Mouse (Mus musculus) hindbrain, embryonic 14.5 days (tissue): ENCODE data around the gene Ablim1. TPM values are rescaled to one million over a fixed set of nuclear protein-coding genes. Genes with fewer than 3 reads are reported as not detected.

Experiments
- ATAC-seq: fragments of 200-750 bp; cut with Nextera tagmentation; 2 replicates; pipeline ENCODE4 v1.8.0; 2017; ENCODE audit warnings: moderate number of reproducible peaks, mild to moderate bottlenecking, moderate TSS enrichment, moderate library complexity; ENCODE audit not compliant: low FRiP score
- DNase-seq: peaks from one replicate; pipeline ENCODE4 v3.0.0-alpha.2; 2015; ENCODE audit warnings: low spot score
- H3K27ac ChIP-seq: fragments of 300-500 bp; sonication (generic); 2 replicates; pipeline ENCODE4 v1.5.1; 2014; ENCODE audit warnings: mild to moderate bottlenecking, moderate library complexity
- H3K27me3 ChIP-seq: fragments of 300-500 bp; sonication (generic); 2 replicates; pipeline ENCODE4 v1.6.1; 2014; ENCODE audit warnings: mild to moderate bottlenecking, low read length, mixed read lengths; ENCODE audit not compliant: control insufficient read depth, insufficient read depth
- H3K36me3 ChIP-seq: fragments of 300-500 bp; sonication (generic); replicated peaks from 2 replicates; pipeline ENCODE4 v1.6.1; 2014; ENCODE audit not compliant: control insufficient read depth, insufficient read depth
- H3K4me1 ChIP-seq: fragments of 300-500 bp; sonication (generic); replicated peaks from 2 replicates; pipeline ENCODE4 v1.6.1; 2014; ENCODE audit warnings: antibody characterized with exemption, low read length, mixed read lengths; ENCODE audit not compliant: control insufficient read depth, insufficient read depth
- H3K4me2 ChIP-seq: fragments of 300-500 bp; sonication (generic); replicated peaks from 2 replicates; pipeline ENCODE4 v1.6.1; 2014; ENCODE audit warnings: mild to moderate bottlenecking, moderate library complexity
- H3K4me3 ChIP-seq: fragments of 300-500 bp; sonication (generic); replicated peaks from 2 replicates; pipeline ENCODE4 v1.5.1; 2014; ENCODE audit warnings: mild to moderate bottlenecking, low read length
- H3K9ac ChIP-seq: fragments of 300-500 bp; sonication (generic); 2 replicates; pipeline ENCODE4 v1.6.1; 2014
- H3K9me3 ChIP-seq: fragments of 300-500 bp; sonication (generic); 2 replicates; pipeline ENCODE4 v1.6.1; 2016; ENCODE audit warnings: low read length; ENCODE audit not compliant: control insufficient read depth
- WGBS: fragments of 180-500 bp; shearing (Covaris S2); extraction: QIAGEN DNeasy Blood & Tissue Kit; methylation state at CpG from one replicate; pipeline ENCODE4 v1.1.7; 2014; 5-methylcytosine and 5-hydroxymethylcytosine counted together
- polyA plus RNA-seq: library from polyadenylated mRNA; unstranded; fragments of >200 nt; fragmentation: Nextera tagmentation; extraction: Ambion mirVana; gene quantifications from 2 replicates; pipeline ENCODE4 v1.2.1, GENCODE M21; 2014

The Ablim1 gene
- polyA plus RNA-seq, 1 experiment from 2014 or later = 56.6 TPM

DNA sequence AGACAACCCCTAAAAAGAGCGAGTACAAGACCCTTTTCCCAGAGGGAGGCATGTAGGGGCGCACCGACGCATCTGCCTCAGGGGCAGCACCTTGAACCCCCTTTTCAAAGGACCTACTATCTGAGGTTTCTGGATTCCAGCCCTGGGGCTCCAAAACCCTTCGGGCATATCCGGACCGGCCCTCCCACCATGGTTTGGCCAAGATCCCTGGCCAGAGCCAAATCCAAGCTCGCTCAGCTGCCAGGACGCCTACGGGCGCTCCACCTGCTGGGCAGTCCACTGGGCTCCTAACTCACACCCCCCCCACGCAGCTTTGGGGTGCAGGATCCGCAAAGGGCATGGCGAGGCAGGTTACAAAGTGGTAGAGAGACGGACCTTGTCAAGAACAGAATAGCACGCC is 307.4 kb downstream of the Ablim1 start:
- no peaks in the 10 kb centered on the region for H3K9me3 ChIP-seq
- no peak overlapping the region; the same call in 1 of the 2 replicates for H3K27ac ChIP-seq
- WGBS = 60% methylated on average over 16 of the region's 16 CpGs
- H3K36me3 ChIP-seq = no peaks in the 10 kb centered on the region
- H3K9ac ChIP-seq = peak overlapping the region; percentile 52; the same call in 1 of the 2 replicates
- peaks cover 30% of the 10 kb centered on the region for H3K27me3 ChIP-seq
- peak overlapping the region; percentile 41 for H3K4me3 ChIP-seq
- ATAC-seq (no peak), DNase-seq (no peak)
- peak overlapping the region; percentile 89 for H3K4me2 ChIP-seq
- peaks cover 7% of the 10 kb centered on the region for H3K4me1 ChIP-seq

DNA sequence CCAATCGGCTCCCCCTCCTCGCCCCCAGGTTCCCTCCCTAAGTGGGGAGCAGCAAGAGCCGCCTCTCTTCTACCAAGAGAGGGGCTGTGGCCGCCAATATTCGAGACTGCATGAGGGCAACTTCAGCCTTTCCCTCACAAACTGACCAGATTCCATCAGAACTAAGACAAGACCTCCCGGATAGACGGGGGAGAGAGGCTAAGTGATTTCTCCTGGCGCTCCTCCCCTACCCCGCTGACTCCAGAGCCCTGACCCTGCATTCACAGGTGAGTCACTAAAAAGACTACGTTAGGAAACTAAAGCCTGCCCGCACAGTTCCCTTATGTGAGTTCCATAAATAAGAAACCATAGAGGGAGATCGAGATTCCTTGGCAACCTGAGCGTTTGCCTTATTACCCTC is 307.9 kb downstream of the Ablim1 start:
- DNase-seq = no peak
- peak overlapping the region; percentile 52; the same call in 1 of the 2 replicates for H3K9ac ChIP-seq
- peaks cover 7% of the 10 kb centered on the region for H3K4me1 ChIP-seq
- 55% methylated on average over 13 of the region's 13 CpGs for WGBS
- peak overlapping the region; percentile 41 for H3K4me3 ChIP-seq
- no peaks in the 10 kb centered on the region for H3K36me3 ChIP-seq
- H3K9me3 ChIP-seq = no peaks in the 10 kb centered on the region
- peak overlapping the region; percentile 89 for H3K4me2 ChIP-seq
- H3K27ac ChIP-seq = no peak overlapping the region
- ATAC-seq = no peak
- H3K27me3 ChIP-seq = peaks cover 30% of the 10 kb centered on the region

DNA sequence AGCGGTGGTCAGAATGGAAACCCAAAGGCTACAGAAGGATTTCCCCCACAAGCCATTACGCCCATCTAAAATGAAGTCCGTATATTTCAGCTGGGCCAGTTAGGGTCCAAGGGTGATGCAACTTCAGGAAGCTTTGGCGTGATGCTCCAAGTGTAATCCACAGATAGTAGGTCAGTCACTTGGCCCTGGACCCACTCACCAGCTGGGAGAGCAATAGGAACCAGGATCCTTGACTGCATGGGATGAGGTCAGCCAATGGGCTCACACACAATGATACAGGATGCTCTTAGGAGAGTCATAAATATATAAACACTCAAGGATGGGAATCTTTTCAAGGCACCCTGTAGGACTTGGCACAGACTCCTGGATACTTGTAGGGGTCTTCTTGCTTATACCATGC is 309.7 kb downstream of the Ablim1 start:
- DNase-seq (no peak), ATAC-seq (no peak)
- Histone ChIP-seq H3K4me1 (peaks cover 7% of the 10 kb centered on the region), H3K4me2 (no peak overlapping the region), H3K4me3 (no peak overlapping the region), H3K9me3 (no peaks in the 10 kb centered on the region), H3K9ac (no peak overlapping the region), H3K27me3 (peaks cover 30% of the 10 kb centered on the region), H3K36me3 (no peaks in the 10 kb centered on the region), H3K27ac (no peak overlapping the region)
- 85% methylated on average over 4 of the region's 4 CpGs for WGBS

DNA sequence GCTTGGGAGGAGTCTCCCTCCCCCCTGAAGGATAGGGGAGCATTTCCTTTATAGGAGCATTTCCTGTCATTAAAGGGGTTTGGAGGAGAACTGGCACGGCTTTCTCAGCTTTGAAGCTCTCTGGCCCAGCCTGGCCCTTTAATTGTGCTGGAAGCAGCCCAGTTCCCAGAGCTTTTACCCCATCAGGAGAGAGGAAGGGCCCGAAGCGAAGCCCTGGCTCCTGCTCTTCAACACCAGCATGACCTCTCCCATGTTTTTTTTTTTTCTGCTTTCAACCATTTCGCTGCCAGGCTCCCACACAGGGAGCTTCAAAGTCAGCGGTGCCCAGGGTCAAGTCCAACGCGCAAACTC is 311.3 kb downstream of the Ablim1 start:
- DNase-seq = no peak
- Histone ChIP-seq H3K4me3 (no peak overlapping the region), H3K4me2 (no peak overlapping the region), H3K9me3 (no peaks in the 10 kb centered on the region), H3K4me1 (peaks cover 7% of the 10 kb centered on the region), H3K27me3 (peaks cover 26% of the 10 kb centered on the region), H3K27ac (no peak overlapping the region), H3K36me3 (no peaks in the 10 kb centered on the region), H3K9ac (no peak overlapping the region)
- 43% methylated on average over 7 of the region's 7 CpGs for WGBS
- no peak for ATAC-seq

DNA sequence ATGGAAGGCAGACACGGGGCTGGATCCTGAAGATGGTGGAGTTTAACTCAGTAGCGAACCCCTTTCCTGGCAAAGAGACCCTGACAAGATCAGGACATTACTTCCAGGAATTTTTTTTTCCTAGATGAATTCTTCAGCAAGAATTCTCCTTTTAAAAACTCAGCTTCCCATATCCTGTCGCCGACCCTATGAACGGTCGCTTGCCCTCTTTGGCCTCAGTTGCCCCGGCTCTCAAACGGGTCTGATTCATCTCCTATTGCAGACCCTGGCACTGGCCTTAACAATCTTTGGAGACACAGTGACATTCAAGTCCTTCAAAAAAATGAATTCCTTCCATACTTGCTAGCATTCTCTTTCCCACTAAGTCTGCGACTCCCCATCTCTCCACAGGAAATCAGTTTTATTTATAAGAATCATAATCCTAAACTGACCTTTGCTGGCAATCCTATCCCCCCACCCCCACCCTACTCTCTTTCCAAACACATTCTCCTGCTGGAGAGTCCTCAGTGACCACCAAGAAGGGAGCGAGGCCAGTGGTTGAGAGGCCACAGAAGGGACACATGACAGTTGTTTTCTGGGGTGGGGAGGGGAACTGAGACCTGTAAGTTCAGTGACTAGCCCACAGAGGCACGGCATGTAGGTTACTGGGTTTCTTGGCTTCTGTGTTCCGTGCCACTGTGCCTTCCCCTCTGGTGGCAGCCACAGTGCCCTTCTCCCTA is 311.8 kb downstream of the Ablim1 start:
- no peaks in the 10 kb centered on the region for H3K36me3 ChIP-seq
- H3K4me3 ChIP-seq = no peak overlapping the region
- H3K27me3 ChIP-seq = peaks cover 21% of the 10 kb centered on the region
- H3K9ac ChIP-seq = no peak overlapping the region
- no peaks in the 10 kb centered on the region for H3K9me3 ChIP-seq
- ATAC-seq (no peak), DNase-seq (no peak)
- H3K4me1 ChIP-seq = peaks cover 3% of the 10 kb centered on the region
- H3K4me2 ChIP-seq = no peak overlapping the region
- WGBS = 79% methylated on average over 12 of the region's 12 CpGs
- H3K27ac ChIP-seq = no peak overlapping the region

DNA sequence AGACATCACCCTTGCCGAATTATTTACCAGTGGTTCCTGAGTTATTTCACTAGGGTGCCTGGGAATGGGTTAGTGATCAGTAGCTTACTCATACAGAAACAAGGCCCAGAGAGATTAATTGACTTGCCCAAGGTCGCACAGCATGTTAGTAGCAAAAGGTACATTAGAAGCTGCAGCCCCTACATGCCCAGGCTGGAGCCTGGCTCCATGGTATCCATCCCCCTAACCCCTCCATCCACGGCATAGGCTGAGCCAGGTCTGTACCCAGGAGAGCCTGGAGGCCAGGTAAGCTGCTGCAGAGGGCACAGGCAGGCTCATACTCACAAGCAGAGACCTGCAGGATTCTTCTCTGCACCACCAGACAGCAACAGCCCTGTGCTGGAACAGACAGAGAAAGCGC is 312.8 kb downstream of the Ablim1 start:
- Histone ChIP-seq H3K9me3 (no peaks in the 10 kb centered on the region), H3K4me1 (peaks cover 9% of the 10 kb centered on the region), H3K36me3 (no peaks in the 10 kb centered on the region), H3K9ac (no peak overlapping the region), H3K27me3 (peaks cover 11% of the 10 kb centered on the region), H3K4me2 (no peak overlapping the region), H3K4me3 (no peak overlapping the region), H3K27ac (no peak overlapping the region)
- no peak for DNase-seq
- no peak for ATAC-seq
- 87% methylated on average over 4 of the region's 4 CpGs for WGBS

DNA sequence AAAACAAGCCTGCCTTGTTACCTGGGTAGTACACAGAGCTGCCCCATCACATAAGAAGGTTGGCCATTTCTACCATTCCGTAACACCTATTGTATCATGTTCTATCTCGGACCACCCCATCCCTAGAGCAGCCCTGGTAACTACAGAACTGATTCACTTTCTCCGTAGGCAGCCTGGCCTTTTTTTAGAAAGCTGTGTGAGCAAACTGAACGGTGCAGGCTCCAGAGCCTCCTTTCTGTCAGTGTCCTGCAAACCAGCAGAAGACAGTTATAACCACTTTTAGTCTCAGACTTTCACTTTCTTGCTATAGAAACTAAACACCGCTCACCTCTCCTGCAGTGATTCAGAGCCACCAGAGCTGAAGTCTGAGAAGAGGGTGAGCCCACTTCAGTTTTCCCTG is 314.1 kb downstream of the Ablim1 start:
- no peak for DNase-seq
- H3K4me3 ChIP-seq = no peak overlapping the region
- no peaks in the 10 kb centered on the region for H3K27me3 ChIP-seq
- H3K9me3 ChIP-seq = no peaks in the 10 kb centered on the region
- H3K9ac ChIP-seq = no peak overlapping the region
- H3K4me1 ChIP-seq = peaks cover 13% of the 10 kb centered on the region
- no peak for ATAC-seq
- H3K36me3 ChIP-seq = no peaks in the 10 kb centered on the region
- H3K4me2 ChIP-seq = no peak overlapping the region
- WGBS = 86% methylated on average over 5 of the region's 5 CpGs
- H3K27ac ChIP-seq = no peak overlapping the region

DNA sequence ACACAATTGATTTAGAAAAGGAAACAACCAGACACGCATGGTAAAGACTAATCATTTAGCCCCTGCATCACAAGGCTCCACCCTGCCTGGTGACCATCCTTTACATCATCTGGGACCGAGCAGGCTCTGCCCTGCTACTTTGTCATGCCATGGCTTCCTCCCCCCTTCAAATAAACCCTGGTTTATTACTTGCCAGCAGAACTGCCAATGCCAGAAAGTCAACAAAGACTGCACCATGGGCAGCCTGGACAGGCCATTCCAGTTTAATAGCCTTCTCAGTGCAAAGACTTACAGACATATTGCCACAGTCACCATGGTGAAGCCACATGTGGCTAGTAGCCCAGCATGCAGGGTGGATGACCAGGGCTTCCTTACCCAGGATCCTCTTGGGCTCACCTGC is 314.9 kb downstream of the Ablim1 start:
- WGBS = 53% methylated on average over 2 of the region's 2 CpGs
- ATAC-seq = peak; percentile 39; the same call in 1 of the 2 replicates
- peak overlapping the region; percentile 47; the same call in 1 of the 2 replicates for H3K27ac ChIP-seq

DNA sequence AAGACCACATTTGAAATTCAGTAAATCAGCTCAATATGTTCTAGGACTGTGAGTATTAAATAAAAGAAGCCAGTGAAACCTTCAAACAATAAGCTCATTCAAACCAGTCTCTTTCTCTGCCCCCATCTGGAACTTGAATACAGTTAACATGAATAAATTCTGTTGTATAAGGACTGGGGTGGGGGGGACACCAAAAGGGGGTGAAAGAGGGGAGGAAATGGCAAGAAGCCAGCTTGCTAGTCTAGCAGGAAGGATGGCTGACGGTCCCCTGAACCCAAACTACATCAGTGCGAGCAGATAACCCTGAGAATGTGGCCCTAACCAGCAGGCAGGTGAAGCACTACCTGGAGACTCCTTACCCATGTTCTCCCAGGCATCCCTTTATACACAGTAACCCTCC is 315.8 kb downstream of the Ablim1 start:
- Histone ChIP-seq H3K4me1 (peaks cover 13% of the 10 kb centered on the region), H3K9me3 (no peaks in the 10 kb centered on the region), H3K9ac (no peak overlapping the region), H3K27me3 (no peaks in the 10 kb centered on the region), H3K36me3 (no peaks in the 10 kb centered on the region), H3K4me2 (no peak overlapping the region), H3K4me3 (no peak overlapping the region), H3K27ac (peak overlapping the region; percentile 47)
- WGBS = 59% methylated on average over 2 of the region's 2 CpGs
- DNase-seq (no peak), ATAC-seq (no peak)

More for the DNA sequence above, 314.9 kb downstream of the Ablim1 start:
- no peak overlapping the region for H3K9ac ChIP-seq
- H3K4me2 ChIP-seq = no peak overlapping the region
- H3K27me3 ChIP-seq = no peaks in the 10 kb centered on the region
- H3K4me3 ChIP-seq = no peak overlapping the region
- H3K36me3 ChIP-seq = no peaks in the 10 kb centered on the region
- DNase-seq = no peak
- no peaks in the 10 kb centered on the region for H3K9me3 ChIP-seq
- H3K4me1 ChIP-seq = peaks cover 13% of the 10 kb centered on the region

DNA sequence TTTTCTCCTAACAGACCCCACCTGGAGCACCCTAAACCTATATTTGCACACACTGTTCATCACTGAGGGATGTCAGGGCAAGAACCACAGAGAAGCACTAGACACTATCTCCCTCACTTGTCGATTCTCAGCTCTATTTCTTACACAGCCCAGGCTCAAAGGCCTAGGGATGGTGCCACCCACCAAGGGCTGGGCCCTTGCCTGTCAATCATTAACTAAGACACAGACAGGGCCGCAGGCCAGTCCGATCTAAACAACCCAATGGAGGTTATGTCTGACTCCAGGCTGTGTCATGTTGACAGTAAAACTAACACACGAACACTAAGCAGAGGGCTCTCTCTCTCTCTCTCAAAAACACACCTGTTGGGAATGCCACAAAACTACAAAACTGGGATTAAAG is 316.4 kb downstream of the Ablim1 start:
- peak overlapping the region; percentile 44; the same call in 1 of the 2 replicates for H3K27ac ChIP-seq
- H3K4me1 ChIP-seq = peaks cover 13% of the 10 kb centered on the region
- DNase-seq = no peak
- no peaks in the 10 kb centered on the region for H3K9me3 ChIP-seq
- no peak overlapping the region for H3K4me2 ChIP-seq
- no peaks in the 10 kb centered on the region for H3K27me3 ChIP-seq
- 86% methylated on average over 4 of the region's 4 CpGs for WGBS
- H3K9ac ChIP-seq = no peak overlapping the region
- no peak overlapping the region for H3K4me3 ChIP-seq
- ATAC-seq = no peak
- no peaks in the 10 kb centered on the region for H3K36me3 ChIP-seq
